Mouse (Mus musculus) testis, adult 2 months (tissue): ENCODE results near the gene Rab22a. TPM values are rescaled to one million over a fixed set of nuclear protein-coding genes. Genes with fewer than 3 reads are reported as not detected.
"Not testable (repeated sequence)": the region's sequence is repeated elsewhere in the genome, so short reads cannot be mapped to it uniquely, and the experiment has no call there.

Source experiments
- H3K27ac ChIP-seq: fragments of 200-500 bp; 2 replicates; pipeline ENCODE4 v1.5.1; 2012; ENCODE audit warnings: low read depth, low read length; ENCODE audit not compliant: control insufficient read depth, insufficient read depth
- H3K27me3 ChIP-seq: fragments of 200-500 bp; 2 replicates; pipeline ENCODE4 v1.6.1; 2012; ENCODE audit warnings: mild to moderate bottlenecking, low read length, moderate library complexity; ENCODE audit not compliant: control insufficient read depth, insufficient read depth
- H3K36me3 ChIP-seq: fragments of 200-500 bp; 2 replicates; pipeline ENCODE4 v1.6.1; 2012; ENCODE audit warnings: mild to moderate bottlenecking, low read length; ENCODE audit not compliant: control insufficient read depth, insufficient read depth
- H3K4me1 ChIP-seq: fragments of 200-500 bp; 2 replicates; pipeline ENCODE4 v1.6.1; 2012; ENCODE audit warnings: low read length; ENCODE audit not compliant: control insufficient read depth, insufficient read depth
- H3K4me3 ChIP-seq: fragments of 200-500 bp; 2 replicates; pipeline ENCODE4 v1.5.1; 2012; ENCODE audit warnings: low read depth, mild to moderate bottlenecking, low read length, moderate library complexity, mixed read lengths; ENCODE audit not compliant: control insufficient read depth
- CTCF ChIP-seq: fragments of 200-500 bp; IDR thresholded peaks from 2 replicates; pipeline ENCODE4 v1.5.1; 2012; ENCODE audit warnings: low read depth, mild to moderate bottlenecking, inconsistent platforms, low read length, moderate library complexity; ENCODE audit not compliant: control insufficient read depth, insufficient read depth, insufficient replicate concordance
- POLR2A ChIP-seq: fragments of 200-500 bp; IDR thresholded peaks from 2 replicates; pipeline ENCODE4 v1.6.1; 2012; ENCODE audit warnings: low read depth, mild to moderate bottlenecking, inconsistent platforms, low read length, moderate library complexity; ENCODE audit not compliant: control insufficient read depth
- polyA plus RNA-seq: library from polyadenylated mRNA; depleted of rRNA; stranded (reverse); fragments of >200 nt; gene quantifications from 2 replicates; pipeline ENCODE4 v1.2.3, GENCODE M21; 2012; rRNA removed

The Rab22a gene
- 21.6 and 32.1 TPM in 2 replicates for polyA plus RNA-seq

DNA sequence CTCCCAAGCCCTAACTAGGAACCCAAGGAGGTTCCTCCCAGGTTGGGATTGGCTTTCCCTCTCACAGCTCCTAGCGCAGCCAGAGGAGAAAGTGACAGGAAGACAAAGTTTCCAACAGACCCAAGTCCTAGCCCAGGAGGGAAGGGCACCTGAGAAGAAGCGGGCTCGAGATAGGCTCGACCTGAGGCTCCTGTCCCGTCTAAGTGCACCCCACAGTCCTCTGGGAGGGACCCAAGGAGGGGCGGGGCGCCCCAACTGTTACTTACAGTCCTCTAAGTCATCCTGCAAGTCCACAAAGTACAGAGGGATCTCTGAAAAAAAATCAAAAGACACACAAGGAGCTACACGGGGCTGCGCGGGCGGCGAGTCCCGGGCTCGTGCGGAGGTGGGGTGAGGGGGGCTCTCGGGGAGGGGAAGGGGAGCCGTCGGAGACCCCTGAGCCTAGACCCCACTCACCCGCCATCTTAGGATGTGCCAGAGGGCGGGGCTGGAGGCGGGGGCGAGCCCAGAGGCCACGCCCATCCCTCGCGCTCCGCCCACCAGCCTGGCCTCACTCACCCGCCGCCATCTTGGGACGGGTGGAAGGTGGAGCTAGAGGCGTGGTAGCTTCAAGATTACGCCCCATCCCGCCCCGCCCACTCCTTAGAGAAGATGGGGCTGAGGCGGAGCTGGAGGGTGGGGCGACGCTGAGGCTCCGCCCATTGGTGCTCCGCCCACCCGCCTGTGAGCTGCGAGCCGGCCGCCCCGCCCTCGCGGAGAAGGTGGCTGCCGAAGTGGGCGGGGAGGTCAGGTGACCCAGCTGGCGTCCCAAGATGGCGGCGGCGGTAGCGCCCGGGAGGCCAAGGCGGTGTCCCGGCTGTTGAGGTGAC, at the start of gene Rab22a:
TSS of gene Rab22a (plus strand) at position 704 of the 869 bp plus-strand sequence.
- peaks cover 4% of the 10 kb centered on the region; the same call in 1 of the 2 replicates for H3K36me3 ChIP-seq
- H3K4me3 ChIP-seq: peak within 1 kb of the TSS; percentile 97
- H3K27ac ChIP-seq: peak within 1 kb of the TSS; percentile 87
- TF ChIP-seq POLR2A: peak; percentile 88
- no peak for TF ChIP-seq CTCF
- H3K4me1 ChIP-seq: peaks cover 7% of the 10 kb centered on the region
- H3K27me3 ChIP-seq: no peaks in the 10 kb centered on the region

DNA sequence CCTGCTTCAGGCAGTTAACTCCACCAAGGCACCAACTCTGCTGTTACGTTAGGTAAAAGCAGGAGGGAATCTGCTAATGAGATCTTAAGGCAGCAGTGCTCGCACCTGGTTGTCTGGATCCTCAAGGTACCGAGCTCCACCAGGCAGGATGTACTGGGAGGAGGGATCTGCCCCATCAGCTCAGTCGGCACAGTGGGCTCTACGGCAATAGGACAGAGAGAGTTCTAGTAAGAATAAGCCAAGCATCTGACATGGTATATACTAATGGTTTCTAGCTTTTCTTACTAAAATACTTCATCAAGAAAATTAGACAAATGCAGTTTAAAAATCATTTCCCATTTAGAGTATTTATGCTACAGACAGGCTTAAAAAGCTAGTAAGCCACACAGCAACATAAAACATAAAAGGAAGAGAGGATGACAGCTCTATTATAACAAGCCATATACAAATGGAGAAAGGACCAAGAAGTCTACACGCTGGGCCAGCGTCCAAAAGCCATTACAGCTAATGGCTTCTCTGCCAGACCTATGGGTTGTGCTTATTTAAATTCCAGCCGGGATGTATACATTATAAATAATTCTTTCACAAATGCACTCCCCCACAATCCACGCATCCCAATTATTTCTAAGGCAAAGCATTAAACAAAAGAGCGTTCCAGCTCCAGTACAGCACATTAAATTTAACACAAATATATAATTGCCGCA, 44.0 kb upstream of the Rab22a start:
- Histone ChIP-seq H3K4me1 (no peaks in the 10 kb centered on the region), H3K27me3 (no peaks in the 10 kb centered on the region), H3K36me3 (no peaks in the 10 kb centered on the region), H3K27ac (no peak overlapping the region), H3K4me3 (no peak overlapping the region)
- TF ChIP-seq CTCF: no peak
- TF ChIP-seq POLR2A: no peak

DNA sequence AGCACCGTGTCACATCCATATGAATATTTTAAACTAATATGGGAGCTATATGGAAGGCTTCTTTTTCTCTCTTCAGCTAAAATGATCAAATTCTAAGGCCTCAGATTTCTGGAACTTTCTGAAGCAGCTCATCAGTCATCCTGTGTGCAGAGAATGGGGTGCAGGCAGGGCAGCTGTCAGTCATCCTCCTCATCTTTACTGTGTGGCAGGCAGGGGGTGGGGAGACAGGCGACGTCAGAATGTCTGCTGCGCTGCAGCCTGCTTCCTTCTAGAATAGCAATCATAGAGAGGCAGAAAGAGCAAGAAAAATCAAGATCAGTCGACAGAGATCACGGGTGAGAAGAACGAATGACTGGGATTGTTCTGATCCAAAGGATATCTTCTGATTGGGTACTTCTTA, 43.4 kb upstream of the Rab22a start:
- no peak for TF ChIP-seq CTCF
- no peak for TF ChIP-seq POLR2A
- Histone ChIP-seq H3K27me3 (no peaks in the 10 kb centered on the region), H3K4me3 (no peak overlapping the region), H3K4me1 (no peaks in the 10 kb centered on the region), H3K36me3 (no peaks in the 10 kb centered on the region), H3K27ac (no peak overlapping the region)

DNA sequence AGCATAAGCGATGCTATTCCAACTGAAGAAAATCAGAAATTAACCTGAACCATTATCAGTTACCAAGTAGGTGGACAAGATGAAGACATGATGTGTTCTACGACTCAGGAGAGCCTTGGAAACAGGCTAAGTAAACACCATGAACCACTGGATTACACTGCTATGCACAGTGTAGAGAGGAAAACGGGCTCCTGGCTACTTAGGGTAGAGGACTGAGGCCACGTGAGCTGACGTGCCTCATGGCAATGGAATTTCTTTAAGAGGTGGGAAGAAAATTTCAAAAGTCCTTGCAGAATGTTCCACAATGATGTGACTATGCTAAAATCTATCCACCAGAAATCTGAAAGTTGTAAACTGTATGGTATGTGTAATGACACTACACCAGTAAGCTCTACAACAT, 40.4 kb upstream of the Rab22a start:
- TF ChIP-seq POLR2A (no peak), CTCF (no peak)
- Histone ChIP-seq H3K36me3 (no peaks in the 10 kb centered on the region), H3K4me3 (no peak overlapping the region), H3K27ac (no peak overlapping the region), H3K4me1 (no peaks in the 10 kb centered on the region), H3K27me3 (no peaks in the 10 kb centered on the region)

DNA sequence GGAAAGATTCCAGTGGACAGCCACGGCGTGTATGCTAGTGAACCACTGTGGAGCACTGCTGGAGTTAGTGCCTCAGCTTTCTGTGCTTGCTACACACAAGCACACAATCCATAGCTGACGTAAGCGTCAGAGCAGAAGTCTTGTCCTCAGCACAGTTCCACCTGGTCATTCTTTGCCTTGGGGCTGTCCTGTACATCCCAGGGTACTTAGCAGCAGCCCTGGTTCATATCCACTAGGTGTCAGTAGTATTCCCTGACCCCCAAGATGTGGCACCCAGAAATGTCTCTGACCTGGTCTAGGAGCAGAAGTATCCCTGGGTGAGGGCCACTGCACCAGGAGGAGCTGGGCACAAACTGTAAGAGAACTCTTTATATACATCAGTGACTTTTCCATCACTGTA, 38.9 kb upstream of the Rab22a start:
- TF ChIP-seq CTCF (no peak), POLR2A (no peak)
- H3K4me1 ChIP-seq: no peaks in the 10 kb centered on the region
- no peak overlapping the region for H3K4me3 ChIP-seq
- no peak overlapping the region for H3K27ac ChIP-seq
- H3K36me3 ChIP-seq: no peaks in the 10 kb centered on the region
- H3K27me3 ChIP-seq: no peaks in the 10 kb centered on the region

DNA sequence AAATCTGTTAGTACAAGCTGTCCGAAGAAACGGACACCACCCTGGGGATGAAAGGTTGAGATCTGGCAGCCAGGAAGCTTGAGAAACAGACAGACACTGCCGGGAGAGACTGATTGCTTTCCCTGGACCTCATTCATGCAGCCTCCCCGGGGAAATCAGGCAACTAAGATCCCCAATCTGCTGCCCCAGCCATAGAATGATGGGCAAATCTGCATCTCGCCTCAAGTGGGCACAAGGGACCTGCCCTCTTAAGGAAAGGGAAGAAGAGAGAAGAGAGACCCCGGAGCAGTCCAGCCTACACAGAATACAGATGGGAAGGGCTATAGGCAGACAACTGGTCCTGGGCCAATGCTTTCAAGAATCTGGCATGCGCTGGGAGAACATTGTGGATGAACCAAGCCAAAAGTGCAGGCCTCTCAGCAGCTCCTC, 37.4 kb upstream of the Rab22a start:
- no peaks in the 10 kb centered on the region for H3K36me3 ChIP-seq
- no peak overlapping the region for H3K4me3 ChIP-seq
- no peak overlapping the region for H3K27ac ChIP-seq
- TF ChIP-seq CTCF (no peak), POLR2A (no peak)
- no peaks in the 10 kb centered on the region for H3K4me1 ChIP-seq
- no peaks in the 10 kb centered on the region for H3K27me3 ChIP-seq

DNA sequence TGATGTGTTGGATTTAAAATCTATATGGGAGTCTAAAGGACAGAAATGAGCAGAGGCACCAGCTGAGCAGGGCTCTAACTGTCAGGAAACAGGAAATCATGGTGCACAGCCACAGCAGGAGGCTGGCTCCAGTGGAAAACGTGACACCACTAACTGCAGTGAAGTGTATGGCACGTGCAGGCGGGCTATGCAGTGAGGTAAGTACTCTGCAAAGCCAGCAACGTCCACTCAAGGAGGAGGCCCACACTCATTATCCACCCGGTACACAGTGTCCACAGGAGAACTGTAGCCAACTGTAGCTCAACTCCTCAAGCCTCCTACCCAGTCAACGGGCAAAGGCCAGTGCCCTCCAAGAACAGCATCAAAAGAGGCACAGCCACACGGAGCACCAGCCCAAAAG, 34.9 kb upstream of the Rab22a start:
- no peaks in the 10 kb centered on the region for H3K36me3 ChIP-seq
- H3K27me3 ChIP-seq: no peaks in the 10 kb centered on the region
- TF ChIP-seq CTCF: no peak
- no peak for TF ChIP-seq POLR2A
- no peak overlapping the region for H3K27ac ChIP-seq
- no peaks in the 10 kb centered on the region for H3K4me1 ChIP-seq
- H3K4me3 ChIP-seq: no peak overlapping the region

DNA sequence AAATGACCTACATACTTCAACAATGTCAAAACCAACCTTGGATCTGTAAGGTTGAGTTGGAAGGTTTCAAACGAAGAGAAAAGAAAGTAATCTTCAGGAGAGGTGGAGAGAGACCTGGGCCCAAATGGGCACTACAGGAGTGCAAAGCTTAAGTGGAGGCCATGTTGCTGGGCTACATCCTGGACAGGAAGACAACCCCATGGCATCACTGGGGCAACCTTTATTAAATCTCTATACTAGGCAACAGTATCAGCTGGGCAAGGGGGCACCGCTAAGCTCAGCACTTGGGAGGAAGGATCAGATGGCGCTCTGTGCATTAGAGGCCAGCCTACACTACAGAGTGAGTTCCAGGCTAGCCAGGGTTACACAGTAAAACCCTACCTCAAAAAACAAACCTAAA, 33.8 kb upstream of the Rab22a start:
- H3K4me1 ChIP-seq: no peaks in the 10 kb centered on the region
- no peak for TF ChIP-seq POLR2A
- TF ChIP-seq CTCF: no peak
- no peak overlapping the region for H3K4me3 ChIP-seq
- no peaks in the 10 kb centered on the region for H3K27me3 ChIP-seq
- H3K27ac ChIP-seq: no peak overlapping the region
- no peaks in the 10 kb centered on the region for H3K36me3 ChIP-seq

DNA sequence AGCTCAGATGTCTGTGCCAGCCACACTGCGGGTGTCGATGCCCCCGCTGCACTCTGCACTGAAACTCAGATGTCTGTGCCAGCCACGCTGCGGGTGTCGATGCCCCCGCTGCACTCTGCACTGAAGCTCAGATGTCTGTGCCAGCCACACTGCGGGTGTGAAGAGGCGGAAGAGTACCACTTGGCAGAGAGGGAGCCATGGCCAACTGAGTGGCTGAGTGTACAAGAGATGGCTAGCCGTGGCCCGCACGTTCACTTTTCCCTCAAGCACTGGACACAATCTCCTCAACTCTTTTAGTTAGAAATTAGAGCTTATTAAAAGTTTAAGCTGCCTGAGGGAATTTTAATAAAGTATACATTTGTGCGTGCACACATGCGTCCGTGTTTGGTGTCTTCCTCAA, 25.5 kb upstream of the Rab22a start:
- H3K4me1 ChIP-seq, H3K36me3 ChIP-seq, H3K4me3 ChIP-seq, H3K27me3 ChIP-seq, H3K27ac ChIP-seq: not testable (repeated sequence)
